Mouse (Mus musculus) thymus, adult 2 months (tissue): ENCODE data around the gene Immt.

Experiments used
- CTCF ChIP-seq: fragments of 200-500 bp; IDR thresholded peaks from 2 replicates; pipeline ENCODE4 v1.5.1; 2012; ENCODE audit warnings: mild to moderate bottlenecking, control low read depth, low read length, moderate library complexity, borderline replicate concordance; ENCODE audit not compliant: control insufficient read depth, poor library complexity, insufficient read depth; ENCODE audit errors: extremely low read depth
- POLR2A ChIP-seq: fragments of 200-500 bp; IDR thresholded peaks from 2 replicates; pipeline ENCODE4 v1.6.1; 2012; ENCODE audit warnings: mild to moderate bottlenecking, low read length, control low read depth, moderate library complexity; ENCODE audit not compliant: control insufficient read depth, poor library complexity, insufficient read depth; ENCODE audit errors: extremely low read depth

- peak; percentile 19; the same call in 1 of the 2 replicates for TF ChIP-seq CTCF
- peak; percentile 57; the same call in 1 of the 2 replicates for TF ChIP-seq POLR2A
Observed at GRCm38 (mm10) chr6:71908481-71909381, 77.6 kb downstream of the Immt start, which contains the start of the genes Ptcd3 and Polr1a.
